ENCODE assay signal across 7 mouse cellular contexts in genomic region chr2:122374666-122375331, GRCm38 (mm10). TPM values are rescaled to one million over a fixed set of nuclear protein-coding genes. Genes with fewer than 3 reads are reported as not detected.
A peak's percentile ranks its signal among the peaks of the same experiment; 100 is the strongest.
DNase-seq lines count a peak whose midpoint lies in the region; ATAC-seq and TF ChIP-seq lines count a peak whose summit lies in the region.

No protein-coding gene starts in this region.

- peak overlapping the region; percentile 98 for H3K4me3 ChIP-seq in megakaryocyte, embryonic 14.5 days (replicated peaks)
- peak overlapping the region; percentile 43 for H3K4me3 ChIP-seq in embryonic facial prominence, embryonic 12.5 days
- H3K4me3 ChIP-seq in intestine, embryonic 16.5 days (ENCODE audit: low read length) = peak overlapping the region; percentile 47
- H3K4me3 ChIP-seq in olfactory bulb, adult 2 months (ENCODE audit: insufficient read depth, low read depth, low read length) = peak overlapping the region; percentile 40

- ATAC-seq in megakaryocyte, adult 5-6 weeks (ENCODE audit: poor library complexity, severe bottlenecking) = no peak
- no peak for ATAC-seq in embryonic facial prominence, embryonic 12.5 days (ENCODE audit: insufficient number of reproducible peaks, insufficient read depth, low FRiP score, low TSS enrichment)
- ATAC-seq in intestine, embryonic 16.5 days = no peak

- peaks cover 4% of the 10 kb centered on the region for H3K27me3 ChIP-seq in megakaryocyte, embryonic 14.5 days (replicated peaks)
- no peaks in the 10 kb centered on the region for H3K27me3 ChIP-seq in embryonic facial prominence, embryonic 12.5 days
- no peaks in the 10 kb centered on the region for H3K27me3 ChIP-seq in intestine, embryonic 16.5 days (replicated peaks; ENCODE audit: control insufficient read depth, insufficient read depth, low read length)

- peaks cover 28% of the 10 kb centered on the region for H3K4me1 ChIP-seq in megakaryocyte, embryonic 14.5 days
- H3K4me1 ChIP-seq in embryonic facial prominence, embryonic 12.5 days = 0 out of 2 replicates have a peak, but pooled peaks cover 2% of the 10 kb centered on the region
- no peaks in the 10 kb centered on the region for H3K4me1 ChIP-seq in intestine, embryonic 16.5 days (ENCODE audit: control insufficient read depth, insufficient read depth, low read length)
- H3K4me1 ChIP-seq in olfactory bulb, adult 2 months (ENCODE audit: control insufficient read depth, insufficient read depth, low read length) = peaks cover 4% of the 10 kb centered on the region

- no peaks in the 10 kb centered on the region for H3K36me3 ChIP-seq in megakaryocyte, embryonic 14.5 days (replicated peaks; ENCODE audit: low read length)
- no peaks in the 10 kb centered on the region for H3K36me3 ChIP-seq in embryonic facial prominence, embryonic 12.5 days
- no peaks in the 10 kb centered on the region for H3K36me3 ChIP-seq in intestine, embryonic 16.5 days (ENCODE audit: control insufficient read depth, insufficient read depth, low read length)

- TF ChIP-seq POLR2A in olfactory bulb, adult 2 months (IDR thresholded peaks at IDR 0.05; ENCODE audit: insufficient read depth, low read depth, low read length) = no peak

- no peak for TF ChIP-seq CTCF in olfactory bulb, adult 2 months (IDR thresholded peaks at IDR 0.05; ENCODE audit: insufficient read depth, low read depth, low read length)

- no peak overlapping the region for H3K9ac ChIP-seq in embryonic facial prominence, embryonic 12.5 days
- H3K9ac ChIP-seq in intestine, embryonic 16.5 days (ENCODE audit: low read depth, low read length) = peak overlapping the region; percentile 53; the same call in 1 of the 2 replicates

- DNase-seq in adrenal gland, adult 8-10 months = no peak
- DNase-seq in frontal cortex, postnatal 25 days (ENCODE audit: low spot score in 2 of 2) = no peak

- H3K4me2 ChIP-seq in embryonic facial prominence, embryonic 12.5 days (replicated peaks) = peak overlapping the region; percentile 44
- peak overlapping the region; percentile 46 for H3K4me2 ChIP-seq in intestine, embryonic 16.5 days (ENCODE audit: low read depth, low read length)

- H3K9me3 ChIP-seq in megakaryocyte, embryonic 14.5 days = no peaks in the 10 kb centered on the region
- H3K9me3 ChIP-seq in embryonic facial prominence, embryonic 12.5 days = no peaks in the 10 kb centered on the region
- no peaks in the 10 kb centered on the region for H3K9me3 ChIP-seq in intestine, embryonic 16.5 days (ENCODE audit: control insufficient read depth, low read length)

- WGBS in embryonic facial prominence, embryonic 12.5 days = 23% methylated on average over 23 of the region's 23 CpGs
- WGBS in intestine, embryonic 16.5 days = 21% methylated on average over 23 of the region's 23 CpGs
- WGBS in olfactory bulb, adult 2 months = 13% methylated on average over 23 of the region's 23 CpGs

- 0 out of 2 replicates have a peak overlapping the region, but pooled peaks have one; percentile 36 for H3K27ac ChIP-seq in embryonic facial prominence, embryonic 12.5 days
- no peak overlapping the region for H3K27ac ChIP-seq in intestine, embryonic 16.5 days (ENCODE audit: low read length)
- H3K27ac ChIP-seq in olfactory bulb, adult 2 months (ENCODE audit: insufficient read depth, low read depth, low read length) = peak overlapping the region; percentile 87

RNA-seq across cellular contexts. Expression of gene Shf, which starts 5.8 kb away (rescaled TPM):
- 16.9 and 40.0 TPM in 2 replicates for polyA plus RNA-seq in megakaryocyte, embryonic 14.5 days (2012; ENCODE audit: insufficient read depth, low replicate concordance)
- 0.31 and 2.1 TPM in 2 replicates for total RNA-seq in megakaryocyte, adult 5-6 weeks (2015)
- total RNA-seq in megakaryocyte, adult 5-6 weeks (2017) = 0.81 and 1.5 TPM in 2 replicates
- 6.5 and 6.9 TPM in 2 replicates for polyA plus RNA-seq in embryonic facial prominence, embryonic 12.5 days (2016; fragmentation: Nextera tagmentation; extraction: Ambion mirVana)
- 1.9 and 2.2 TPM in 2 replicates for polyA plus RNA-seq in intestine, embryonic 16.5 days (2015; fragmentation: Nextera tagmentation; extraction: Ambion mirVana)
- not detected in 2 replicates for polyA plus RNA-seq in olfactory bulb, adult 2 months (2012; ENCODE audit: insufficient read depth, insufficient read length, low replicate concordance, missing spikeins)
- 10 to 100 TPM in 2 of 4 experiments, 1 to 10 TPM in 2; 8.1 to 18.5 (median 13.8) TPM for total RNA-seq in adrenal gland, adult 8-10 months (2022)

RNA-seq across cellular contexts. Expression of gene Slc28a2, which starts 51.5 kb away (rescaled TPM):
- 0.03 TPM in 1 of 2 replicates, not detected in the other for polyA plus RNA-seq in megakaryocyte, embryonic 14.5 days (2012; ENCODE audit: insufficient read depth, low replicate concordance)
- 9.8 and 11.4 TPM in 2 replicates for total RNA-seq in megakaryocyte, adult 5-6 weeks (2015)
- 12.6 and 14.9 TPM in 2 replicates for total RNA-seq in megakaryocyte, adult 5-6 weeks (2017)
- 0.12 TPM in 1 of 2 replicates, not detected in the other for polyA plus RNA-seq in embryonic facial prominence, embryonic 12.5 days (2016; fragmentation: Nextera tagmentation; extraction: Ambion mirVana)
- polyA plus RNA-seq in intestine, embryonic 16.5 days (2015; fragmentation: Nextera tagmentation; extraction: Ambion mirVana) = 93.5 and 105 TPM in 2 replicates
- not detected in 2 replicates for polyA plus RNA-seq in olfactory bulb, adult 2 months (2012; ENCODE audit: insufficient read depth, insufficient read length, low replicate concordance, missing spikeins)
- 1 to 10 TPM in 3 of 4 experiments, under 1 TPM in 1; 0.84 to 4.8 (median 2.1) TPM for total RNA-seq in adrenal gland, adult 8-10 months (2022)

RNA-seq across cellular contexts. Expression of gene Duox1, which starts 59.3 kb away (rescaled TPM):
- not detected in 2 replicates for polyA plus RNA-seq in megakaryocyte, embryonic 14.5 days (2012; ENCODE audit: insufficient read depth, low replicate concordance)
- total RNA-seq in megakaryocyte, adult 5-6 weeks (2015) = not detected in 2 replicates
- not detected in 2 replicates for total RNA-seq in megakaryocyte, adult 5-6 weeks (2017)
- 0.24 and 0.32 TPM in 2 replicates for polyA plus RNA-seq in embryonic facial prominence, embryonic 12.5 days (2016; fragmentation: Nextera tagmentation; extraction: Ambion mirVana)
- polyA plus RNA-seq in intestine, embryonic 16.5 days (2015; fragmentation: Nextera tagmentation; extraction: Ambion mirVana) = 0.06 TPM in 1 of 2 replicates, not detected in the other
- polyA plus RNA-seq in olfactory bulb, adult 2 months (2012; ENCODE audit: insufficient read depth, insufficient read length, low replicate concordance, missing spikeins) = not detected in 2 replicates
- under 1 TPM in 2 of 4 experiments, not detected in 2; 0.06 to 0.13 TPM for total RNA-seq in adrenal gland, adult 8-10 months (2022)

Comparison
In these comparisons a context has a peak if more than half of its experiments do, and no peak if none do; other contexts are left out.
1. H3K4me3 ChIP-seq: peak in every context shown above with its lines; median percentile 98 in megakaryocyte, embryonic 14.5 days; 47 in intestine, embryonic 16.5 days; 43 in embryonic facial prominence, embryonic 12.5 days; 40 in olfactory bulb, adult 2 months.